Mouse (Mus musculus) CH12.LX (cell line): ENCODE measurements around the gene Moap1. TPM values are rescaled to one million over a fixed set of nuclear protein-coding genes. Genes with fewer than 3 reads are reported as not detected.

Experiments used
- DNase-seq: peaks from one replicate; pipeline ENCODE4 v3.0.0-alpha.2; 2013; ENCODE audit errors: extremely low read depth
- H3K27ac ChIP-seq: 2 replicates; pipeline ENCODE4 v1.5.1; 2012; ENCODE audit warnings: low read depth, mild to moderate bottlenecking, control low read depth, moderate library complexity; ENCODE audit not compliant: insufficient read depth
- H3K27me3 ChIP-seq: replicated peaks from 2 replicates; pipeline ENCODE3; 2012; ENCODE audit warnings: inconsistent platforms
- H3K36me3 ChIP-seq, 2 experiments: replicated peaks in 1 of 2; 2 replicates each; pipeline versions ENCODE3 to v1.6.1; 2012; ENCODE audit warnings: inconsistent platforms in 1 of 2, low read length in 1 of 2, mild to moderate bottlenecking in 1 of 2, mixed read lengths in 1 of 2, moderate library complexity in 1 of 2; ENCODE audit not compliant: control insufficient read depth in 1 of 2, insufficient read depth in 1 of 2
- H3K4me1 ChIP-seq, 2 experiments: 2 replicates each; pipeline ENCODE4 v1.6.1; 2012; ENCODE audit warnings: inconsistent platforms in 1 of 2, moderate library complexity in 1 of 2; ENCODE audit not compliant: insufficient read depth in 2 of 2, control insufficient read depth in 1 of 2
- H3K4me2 ChIP-seq: 2 replicates; pipeline ENCODE4 v1.6.1; 2012; ENCODE audit warnings: low read depth, mild to moderate bottlenecking, control low read depth; ENCODE audit not compliant: poor library complexity, insufficient read depth, severe bottlenecking
- H3K4me3 ChIP-seq, 3 experiments: fragments of 150-350 bp in 1 of 3; sonication (generic) in 1 of 3; replicated peaks in 1 of 3; 2 replicates each; pipeline versions ENCODE3 to v1.5.1; 2011 to 2012; ENCODE audit warnings: low read depth in 2 of 3, low read length in 2 of 3, mild to moderate bottlenecking in 2 of 3, moderate library complexity in 2 of 3, control low read depth in 1 of 3, improper control_type of control experiment in 1 of 3, inconsistent platforms in 1 of 3, mixed read lengths in 1 of 3; ENCODE audit not compliant: poor library complexity in 1 of 3
- H3K79me2 ChIP-seq: replicated peaks from 2 replicates; pipeline ENCODE4 v1.6.1; 2012; ENCODE audit warnings: mild to moderate bottlenecking, moderate library complexity; ENCODE audit not compliant: control insufficient read depth, poor library complexity, insufficient read depth, severe bottlenecking; ENCODE audit errors: extremely low read depth
- H3K9ac ChIP-seq: 2 replicates; pipeline ENCODE4 v1.6.1; 2012; ENCODE audit warnings: low read depth, mild to moderate bottlenecking, control low read depth, moderate library complexity; ENCODE audit not compliant: insufficient read depth
- H3K9me3 ChIP-seq: replicated peaks from 2 replicates; pipeline ENCODE3; 2012; ENCODE audit warnings: low read length, inconsistent platforms, mixed read lengths
- BHLHE40 ChIP-seq: IDR thresholded peaks from 2 replicates; pipeline ENCODE4 v1.6.1; 2011; ENCODE audit warnings: mild to moderate bottlenecking, low read depth, low read length, improper control_type of control experiment
- CHD2 ChIP-seq: IDR thresholded peaks from 2 replicates; pipeline ENCODE4 v1.6.1; 2011; ENCODE audit warnings: low read length, improper control_type of control experiment
- ELF1 ChIP-seq: IDR thresholded peaks from 2 replicates; pipeline ENCODE4 v1.6.1; 2014; ENCODE audit warnings: low read depth, mild to moderate bottlenecking, inconsistent platforms, low read length, improper control_type of control experiment
- IRF4 ChIP-seq: IDR thresholded peaks from 2 replicates; pipeline ENCODE4 v1.6.1; 2014; ENCODE audit warnings: low read depth, mild to moderate bottlenecking, inconsistent platforms, low read length, improper control_type of control experiment
- JUND ChIP-seq: conservative IDR thresholded peaks from 2 replicates; pipeline ENCODE4 v1.6.1; 2011; ENCODE audit warnings: low read depth, low read length, improper control_type of control experiment
- MAFK ChIP-seq: IDR thresholded peaks from 2 replicates; pipeline ENCODE4 v1.6.1; 2011; ENCODE audit warnings: low read length, improper control_type of control experiment; ENCODE audit not compliant: insufficient replicate concordance
- MEF2A ChIP-seq: IDR thresholded peaks from 2 replicates; pipeline ENCODE4 v1.6.1; 2014; ENCODE audit warnings: low read depth, mild to moderate bottlenecking, inconsistent platforms, low read length, improper control_type of control experiment, borderline replicate concordance
- POLR2AphosphoS2 ChIP-seq: IDR thresholded peaks from 2 replicates; pipeline ENCODE4 v1.6.1; 2011; ENCODE audit warnings: low read depth, low read length, improper control_type of control experiment
- RCOR1 ChIP-seq: conservative IDR thresholded peaks from 2 replicates; pipeline ENCODE4 v1.6.1; 2012; ENCODE audit warnings: low read depth, mild to moderate bottlenecking, inconsistent platforms, low read length, improper control_type of control experiment
- TBP ChIP-seq: conservative IDR thresholded peaks from 2 replicates; pipeline ENCODE4 v1.6.1; 2011; ENCODE audit warnings: low read depth, low read length, improper control_type of control experiment
- USF1 ChIP-seq: IDR thresholded peaks from 2 replicates; pipeline ENCODE4 v1.6.1; 2014; ENCODE audit warnings: low read depth, mild to moderate bottlenecking, inconsistent platforms, low read length, improper control_type of control experiment
- USF2 ChIP-seq: conservative IDR thresholded peaks from 2 replicates; pipeline ENCODE4 v1.6.1; 2011; ENCODE audit warnings: low read depth, low read length, improper control_type of control experiment
- ZC3H11A ChIP-seq: IDR thresholded peaks from 2 replicates; pipeline ENCODE4 v1.6.1; 2012; ENCODE audit warnings: low read depth, mild to moderate bottlenecking, inconsistent platforms, low read length, improper control_type of control experiment
- ZMIZ1 ChIP-seq: IDR thresholded peaks from 2 replicates; pipeline ENCODE4 v1.6.1; 2012; ENCODE audit warnings: low read depth, mild to moderate bottlenecking, inconsistent platforms, low read length, improper control_type of control experiment
- dilution Hi-C: fragments of 300-500 bp; cut with MboI; formaldehyde crosslinking; loops from 2 replicates; pipeline ENCODE4 v1.14.3; 2020; ENCODE audit warnings: low sequenced_read_pairs; ENCODE audit not compliant: extremely low pct_unique_long_range_greater_than_20kb, extremely low pct_ligation_motif_present
- in situ Hi-C: fragments of 300-500 bp; cut with MboI; formaldehyde crosslinking; loops from 3 replicates; pipeline ENCODE4 v1.14.3; 2019; ENCODE audit warnings: low sequenced_read_pairs, low pct_ligation_motif_present, low pct_unique_long_range_greater_than_20kb, mixed read lengths
- polyA plus RNA-seq: library from polyadenylated mRNA; unstranded; fragments of >175 nt; gene quantifications from 2 replicates; pipeline ENCODE4 v1.2.1, GENCODE M21; 2012; ENCODE audit warnings: low read depth; ENCODE audit not compliant: insufficient read length
- total RNA-seq, 2 experiments: library from RNA; depleted of rRNA; stranded (reverse); fragments of 300-350 nt in 1 of 2; fragments of >200 nt in 1 of 2; gene quantifications; 2 replicates each; pipeline ENCODE4 v1.2.3; 2012 to 2014

The Moap1 gene
- total and polyA plus RNA-seq, 3 experiments = 5.5 to 7.1 (median 6.1) TPM

DNA sequence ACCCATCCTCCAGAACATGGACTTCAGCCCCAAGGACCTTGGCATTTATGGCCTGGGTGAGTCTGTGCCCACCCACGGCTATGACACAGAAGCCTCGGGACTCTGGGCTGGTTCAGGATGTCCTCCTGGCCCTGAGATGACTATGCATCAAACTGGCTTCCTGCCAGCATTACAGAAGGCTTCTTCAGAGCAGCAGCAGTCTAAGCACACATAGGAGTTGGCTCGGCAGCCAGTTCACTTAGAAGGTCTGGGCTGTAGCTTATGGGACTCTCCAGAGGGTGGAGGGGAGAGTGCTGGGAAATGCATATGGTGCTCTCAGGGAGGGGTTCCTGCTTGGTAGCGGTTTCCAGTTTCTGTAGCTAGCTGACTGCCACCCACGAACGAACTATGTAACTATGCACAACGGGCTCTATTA, 17.7 kb downstream of the Moap1 start:
- TF ChIP-seq ELF1 (no peak), RCOR1 (no peak), USF1 (no peak), MEF2A (no peak), MAFK (no peak), JUND (no peak), CHD2 (no peak), BHLHE40 (no peak), ZC3H11A (no peak), POLR2AphosphoS2 (no peak), IRF4 (no peak)
- Histone ChIP-seq H3K36me3 (no peaks in the 10 kb centered on the region), H3K4me3 (no peak overlapping the region), H3K27me3 (no peaks in the 10 kb centered on the region), H3K4me2 (no peak overlapping the region), H3K27ac (no peak overlapping the region), H3K9me3 (no peaks in the 10 kb centered on the region), H3K79me2 (no peaks in the 10 kb centered on the region), H3K4me1 (peaks cover 0 to 11% of the 10 kb centered on the region in 2 experiments; a peak in 2 of 4 replicates), H3K9ac (no peak overlapping the region)
- dilution Hi-C loops = no loop called here
- in situ Hi-C loops = no loop called here
- DNase-seq = no peak

DNA sequence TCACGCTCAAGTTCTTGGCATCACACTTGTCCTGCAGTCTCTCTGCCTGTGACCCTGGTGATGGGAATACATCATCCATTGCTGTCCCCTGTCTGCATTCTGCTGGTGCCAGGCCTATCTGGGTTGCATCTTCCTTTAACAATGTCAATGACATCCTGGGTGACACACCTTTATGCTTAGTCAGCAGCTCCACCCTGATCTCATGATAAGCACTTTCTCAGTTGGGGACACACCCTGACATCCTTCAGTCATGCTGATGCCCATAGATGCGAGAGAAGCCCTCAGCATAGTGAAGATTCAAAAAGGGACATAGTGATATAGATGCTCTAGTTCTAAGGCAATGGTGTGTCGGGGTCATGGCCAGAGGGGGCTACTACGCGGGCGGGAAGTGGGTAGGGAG, 18.3 kb downstream of the Moap1 start:
- H3K79me2 ChIP-seq = no peaks in the 10 kb centered on the region
- dilution Hi-C loops = no loop called here
- H3K4me2 ChIP-seq = no peak overlapping the region
- H3K27ac ChIP-seq = no peak overlapping the region
- no peaks in the 10 kb centered on the region for H3K36me3 ChIP-seq
- no peaks in the 10 kb centered on the region for H3K9me3 ChIP-seq
- DNase-seq = no peak
- H3K4me3 ChIP-seq = no peak overlapping the region
- TF ChIP-seq POLR2AphosphoS2 (no peak), MAFK (peak; percentile 40; the same call in 1 of the 2 replicates)
- TF ChIP-seq, all 38 proteins: peak for 1
- Histone ChIP-seq H3K4me1 (peaks cover 0 to 5% of the 10 kb centered on the region in 2 experiments; a peak in 2 of 4 replicates), H3K27me3 (no peaks in the 10 kb centered on the region), H3K9ac (no peak overlapping the region)
- in situ Hi-C loops = no loop called here

DNA sequence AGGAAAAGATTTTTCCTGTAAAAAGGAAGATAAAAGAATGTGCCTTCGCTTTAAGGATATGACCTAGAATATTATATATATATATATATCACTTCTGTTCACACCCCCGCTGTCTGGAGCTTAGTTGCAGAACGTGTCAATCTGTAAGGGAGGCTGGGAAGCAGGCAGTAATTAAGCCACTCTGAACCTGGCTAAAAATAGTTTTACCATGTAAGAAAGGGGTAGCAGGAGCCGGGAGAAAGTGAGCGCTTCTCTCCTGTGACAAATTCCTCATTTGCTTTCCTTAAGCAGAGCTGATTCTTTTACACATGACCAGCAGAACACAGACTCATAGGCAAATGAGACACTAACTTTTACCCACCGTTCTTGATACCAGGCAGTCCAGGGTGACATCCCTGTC, 19.6 kb downstream of the Moap1 start:
- H3K27ac ChIP-seq = no peak overlapping the region
- dilution Hi-C loops = no loop called here
- no peak overlapping the region for H3K4me2 ChIP-seq
- no peaks in the 10 kb centered on the region for H3K9me3 ChIP-seq
- no peaks in the 10 kb centered on the region for H3K36me3 ChIP-seq
- TF ChIP-seq USF2 (no peak), MEF2A (no peak), TBP (no peak), ZMIZ1 (no peak)
- DNase-seq = no peak
- in situ Hi-C loops = no loop called here
- H3K4me3 ChIP-seq = no peak overlapping the region
- no peaks in the 10 kb centered on the region for H3K27me3 ChIP-seq
- H3K79me2 ChIP-seq = no peaks in the 10 kb centered on the region
- peaks cover 0 to 10% of the 10 kb centered on the region in 2 experiments; a peak in 2 of 4 replicates for H3K4me1 ChIP-seq
- H3K9ac ChIP-seq = no peak overlapping the region
